Mouse (Mus musculus) heart, postnatal 10 days (tissue): ENCODE results near the gene Zfp184. TPM values are rescaled to one million over a fixed set of nuclear protein-coding genes. Genes with fewer than 3 reads are reported as not detected.

ENCODE experiments used
- DNase-seq, 2 experiments: peaks; one replicate each; pipeline ENCODE4 v3.0.0; 2021
- intact Hi-C: fragments of 180-260 bp; cut with DNase I; formaldehyde crosslinking; loops from one replicate; pipeline ENCODE4 v1.15.1; 2025
- microRNA-seq, 2 experiments: library from miRNA; unstranded; fragments of <30 nt; microRNA quantifications; one replicate each; pipeline ENCODE4 v1.2.0; 2022
- total RNA-seq, 2 experiments: library from RNA; stranded (reverse); gene quantifications; 2 replicates each; pipeline ENCODE4 v1.2.3; 2021

Zfp184 gene
- total RNA-seq, 2 experiments from 2014 or later: 1.4 to 1.9 TPM

DNA sequence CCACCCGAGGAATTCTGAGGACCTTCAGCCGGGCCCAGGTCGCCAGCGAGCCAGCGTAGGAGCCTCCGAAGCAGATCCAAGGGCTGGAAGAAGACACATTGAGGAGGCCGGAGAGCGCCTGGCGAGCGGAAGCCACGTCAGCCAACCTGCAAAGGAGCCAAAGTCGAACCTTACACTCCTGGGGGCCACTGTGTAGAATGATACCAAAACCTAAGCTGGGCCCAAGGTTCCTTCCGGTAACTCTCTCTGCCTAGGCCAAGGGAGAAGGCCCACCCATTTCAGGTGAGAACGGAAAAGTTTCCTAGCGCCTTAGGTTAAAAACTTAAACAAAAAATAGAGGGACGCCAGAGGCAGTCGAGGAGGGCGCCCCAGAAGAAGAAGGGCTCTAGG is 62.2 kb downstream of the Zfp184 start:
- intact Hi-C loops: no loop called here
- no peak for DNase-seq

DNA sequence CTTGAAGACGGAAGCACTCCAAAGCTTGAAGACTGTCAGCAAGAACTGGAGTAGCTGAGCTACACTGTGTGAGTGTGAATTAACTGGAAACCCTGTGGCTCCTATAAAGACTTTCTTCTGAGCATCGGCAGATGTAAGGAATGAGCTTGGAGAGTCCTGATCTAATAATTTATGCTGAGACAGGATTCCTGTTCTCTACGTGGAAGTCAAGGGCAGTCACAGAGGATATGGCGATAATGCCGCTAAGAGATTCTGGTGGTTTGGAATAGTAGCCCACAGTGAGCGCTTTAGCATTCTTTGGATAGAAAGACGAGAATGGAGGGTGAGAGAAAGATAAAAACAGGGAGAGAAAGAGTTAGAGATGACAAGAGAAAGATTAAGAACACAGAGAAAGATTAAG is 63.0 kb downstream of the Zfp184 start:
- DNase-seq: no peak
- intact Hi-C loops: no loop called here

DNA sequence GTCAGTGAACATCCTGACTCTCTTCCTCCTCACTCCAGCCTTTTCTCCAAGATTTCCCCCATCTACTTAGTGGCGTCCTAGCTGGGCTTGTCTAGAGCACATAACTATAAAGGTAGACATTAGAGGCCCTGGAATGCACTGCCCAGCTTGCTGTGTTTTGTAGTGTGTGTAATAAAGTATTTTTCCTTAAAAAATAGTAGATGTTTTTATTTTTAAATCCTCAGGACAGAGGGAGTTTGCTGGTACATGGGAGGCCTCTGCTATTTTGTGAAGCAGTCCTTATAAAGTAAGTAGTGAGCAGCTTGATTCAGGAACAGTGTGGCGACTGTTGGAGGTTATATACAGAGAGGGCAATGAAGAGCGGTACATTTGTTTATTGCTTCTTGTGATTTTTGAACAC is 63.8 kb downstream of the Zfp184 start:
- intact Hi-C loops: no loop called here
- DNase-seq: no peak

DNA sequence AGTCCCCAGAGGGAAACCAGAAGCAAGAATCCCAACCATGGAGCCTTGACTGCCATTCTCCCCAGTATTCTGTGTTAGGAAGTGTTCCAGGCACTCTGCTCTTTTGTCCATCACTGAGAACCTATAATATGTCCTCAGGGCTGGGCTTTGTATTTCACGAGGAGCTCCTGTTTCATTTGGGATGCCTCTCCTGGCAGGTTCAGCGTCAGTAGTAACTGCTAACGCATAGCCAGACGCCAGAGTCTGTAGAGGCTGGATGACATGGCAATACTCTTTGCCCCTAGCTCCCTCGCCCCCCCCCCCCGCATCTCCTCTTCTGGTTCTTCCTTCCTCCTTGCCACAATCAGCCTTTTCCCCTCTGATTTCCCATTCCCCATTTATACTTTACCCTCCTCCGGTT is 64.7 kb downstream of the Zfp184 start, which contains the start of gene Prss16:
Prss16 (minus strand) TSS at position 101 of the 400 bp plus-strand sequence.
- DNase-seq: no peak
- intact Hi-C loops: no loop called here

Small RNA genes within 50 kb of the gene (microRNA-seq; reads per million reads assigned to microRNA genes)
- 0 to 2.8 reads per million in 2 experiments for gene Gm44456
- 193 to 301 reads per million in 2 experiments for gene Mir1983

Other genes starting within 250 kb of the Zfp184 start
- gene Olfr1359, start 247.0 kb upstream of the Zfp184 start, total RNA-seq: not detected
- 100 to 1,000 TPM; 206 to 220 TPM for gene Hist1h2bl, start 229.0 kb upstream of the Zfp184 start, total RNA-seq
- gene Hist1h2ai, start 228.7 kb upstream of the Zfp184 start, total RNA-seq: 100 to 1,000 TPM; 201 to 229 TPM
- 100 to 1,000 TPM; 284 to 332 TPM for gene Hist1h3h, start 227.4 kb upstream of the Zfp184 start, total RNA-seq
- 10 to 100 TPM; 54.7 to 69.5 TPM for gene Hist1h2bm, start 223.1 kb upstream of the Zfp184 start, total RNA-seq
- 10 to 100 TPM; 39.0 to 39.7 TPM for gene Hist1h4j, start 210.0 kb upstream of the Zfp184 start, total RNA-seq
- gene Hist1h4k, start 194.6 kb upstream of the Zfp184 start, total RNA-seq: 100 to 1,000 TPM; 426 to 466 TPM
- gene Hist1h2ak, start 191.3 kb upstream of the Zfp184 start, total RNA-seq: 10 to 100 TPM; 79.2 to 89.4 TPM
- gene Hist1h2bn, start 191.0 kb upstream of the Zfp184 start, total RNA-seq: 100 to 1,000 TPM in 1 of 2 experiments, 10 to 100 TPM in 1; 98.6 to 149 TPM
- gene Hist1h1b, start 164.5 kb upstream of the Zfp184 start, total RNA-seq: 100 to 1,000 TPM; 112 to 150 TPM
- gene Hist1h3i, start 161.7 kb upstream of the Zfp184 start, total RNA-seq: 100 to 1,000 TPM; 213 to 223 TPM
- 10 to 100 TPM; 37.7 to 43.5 TPM for gene Hist1h2an, start 157.9 kb upstream of the Zfp184 start, total RNA-seq
- 10 to 100 TPM; 80.8 to 84.7 TPM for gene Hist1h2bp, start 157.6 kb upstream of the Zfp184 start, total RNA-seq
- 100 to 1,000 TPM; 177 to 197 TPM for gene Hist1h2bq, start 134.9 kb upstream of the Zfp184 start, total RNA-seq
- gene Hist1h2ao, start 134.6 kb upstream of the Zfp184 start, total RNA-seq: not detected
- 100 to 1,000 TPM; 322 to 356 TPM for gene Hist1h4m, start 133.3 kb upstream of the Zfp184 start, total RNA-seq
- gene Hist1h4n, start 112.9 kb upstream of the Zfp184 start, total RNA-seq: 10 to 100 TPM; 39.5 to 61.3 TPM
- 100 to 1,000 TPM; 265 to 322 TPM for gene Hist1h2ap, start 111.6 kb upstream of the Zfp184 start, total RNA-seq
- gene Hist1h2br, start 111.4 kb upstream of the Zfp184 start, total RNA-seq: 100 to 1,000 TPM; 181 to 198 TPM
- not detected for gene Pom121l2, start 36.1 kb downstream of the Zfp184 start, total RNA-seq
- gene Prss16, start 64.6 kb downstream of the Zfp184 start, total RNA-seq: not detected
- gene Hist1h2ah, start 90.5 kb downstream of the Zfp184 start, total RNA-seq: 100 to 1,000 TPM; 181 to 187 TPM
- gene Hist1h2bk, start 90.8 kb downstream of the Zfp184 start, total RNA-seq: 100 to 1,000 TPM; 213 to 221 TPM
- gene Hist1h4i, start 96.3 kb downstream of the Zfp184 start, total RNA-seq: 10 to 100 TPM; 70.8 to 71.4 TPM
- gene Hist1h2ag, start 97.8 kb downstream of the Zfp184 start, total RNA-seq: 100 to 1,000 TPM; 142 to 176 TPM
- gene Hist1h2bj, start 98.1 kb downstream of the Zfp184 start, total RNA-seq: 100 to 1,000 TPM; 116 to 123 TPM
- not detected for gene Vmn1r188, start 139.3 kb downstream of the Zfp184 start, total RNA-seq
- not detected for gene Vmn1r189, start 160.7 kb downstream of the Zfp184 start, total RNA-seq
- not detected for gene Vmn1r191, start 238.9 kb downstream of the Zfp184 start, total RNA-seq
- gene Vmn1r192, start 246.0 kb downstream of the Zfp184 start, total RNA-seq: not detected